Mouse (Mus musculus) midbrain, embryonic 15.5 days (tissue): ENCODE measurements at regions not wholly inside any gene's neighbourhood (a gene's known extent, or its start where the extent isn't known, plus 50 kb on each side); places are given as distances from the start of the nearest gene placed in this dataset.

ENCODE experiments used
- ATAC-seq: fragments of 200-750 bp; cut with Nextera tagmentation; replicated peaks from 2 replicates; pipeline ENCODE4 v1.8.0; 2017; ENCODE audit warnings: moderate TSS enrichment
- H3K27ac ChIP-seq: fragments of 300-500 bp; sonication (generic); 2 replicates; pipeline ENCODE4 v1.5.1; 2015; ENCODE audit warnings: mild to moderate bottlenecking, inconsistent platforms
- H3K27me3 ChIP-seq: fragments of 300-500 bp; sonication (generic); replicated peaks from 2 replicates; pipeline ENCODE4 v1.6.1; 2015; ENCODE audit warnings: inconsistent platforms
- H3K36me3 ChIP-seq: fragments of 300-500 bp; sonication (generic); replicated peaks from 2 replicates; pipeline ENCODE4 v1.6.1; 2015; ENCODE audit warnings: inconsistent platforms
- H3K4me1 ChIP-seq: fragments of 300-500 bp; sonication (generic); 2 replicates; pipeline ENCODE4 v1.6.1; 2015; ENCODE audit warnings: inconsistent platforms
- H3K4me2 ChIP-seq: fragments of 300-500 bp; sonication (generic); 2 replicates; pipeline ENCODE4 v1.6.1; 2015; ENCODE audit warnings: inconsistent platforms, mild to moderate bottlenecking, moderate library complexity
- H3K4me3 ChIP-seq: fragments of 300-500 bp; sonication (generic); 2 replicates; pipeline ENCODE4 v1.5.1; 2015; ENCODE audit warnings: mild to moderate bottlenecking, inconsistent platforms
- H3K9ac ChIP-seq: fragments of 300-500 bp; sonication (generic); 2 replicates; pipeline ENCODE4 v1.6.1; 2015; ENCODE audit warnings: mild to moderate bottlenecking, inconsistent platforms
- H3K9me3 ChIP-seq: fragments of 300-500 bp; sonication (generic); 2 replicates; pipeline ENCODE4 v1.6.1; 2016; ENCODE audit warnings: inconsistent platforms
- WGBS: fragments of 180-500 bp; shearing (Covaris S2); methylation state at CpG from one replicate; pipeline ENCODE4 v1.1.7; 2015; ENCODE audit warnings: mixed read lengths; 5-methylcytosine and 5-hydroxymethylcytosine counted together

GRCm38 (mm10) chr6:35458250-35458649, 81.4 kb downstream of the Mtpn start:
- Histone ChIP-seq H3K4me3 (no peak overlapping the region), H3K9me3 (no peaks in the 10 kb centered on the region), H3K27me3 (no peaks in the 10 kb centered on the region), H3K9ac (no peak overlapping the region), H3K4me2 (no peak overlapping the region), H3K36me3 (no peaks in the 10 kb centered on the region), H3K4me1 (no peaks in the 10 kb centered on the region), H3K27ac (no peak overlapping the region)
- 94% methylated on average over 2 of the region's 2 CpGs for WGBS
- no peak for ATAC-seq

- no peaks in the 10 kb centered on the region for H3K36me3 ChIP-seq
- H3K9ac ChIP-seq = no peak overlapping the region
- H3K4me1 ChIP-seq = no peaks in the 10 kb centered on the region
- H3K4me2 ChIP-seq = no peak overlapping the region
- H3K27me3 ChIP-seq = no peaks in the 10 kb centered on the region
- ATAC-seq = no peak
- H3K27ac ChIP-seq = no peak overlapping the region
- no peaks in the 10 kb centered on the region for H3K9me3 ChIP-seq
- 94% methylated on average over 1 of the region's 1 CpGs for WGBS
- H3K4me3 ChIP-seq = no peak overlapping the region
These were observed 94.7 kb downstream of the Mtpn start for GRCm38 (mm10) chr6:35445007-35445406.

GRCm38 (mm10) chr6:35426301-35426700, 100.4 kb upstream of the Fam180a start:
- ATAC-seq = no peak
- Histone ChIP-seq H3K36me3 (no peaks in the 10 kb centered on the region), H3K9me3 (no peaks in the 10 kb centered on the region), H3K4me1 (no peaks in the 10 kb centered on the region), H3K27me3 (no peaks in the 10 kb centered on the region), H3K9ac (no peak overlapping the region), H3K4me3 (no peak overlapping the region), H3K27ac (no peak overlapping the region), H3K4me2 (no peak overlapping the region)
- 68% methylated on average over 3 of the region's 3 CpGs for WGBS

- Histone ChIP-seq H3K4me1 (no peaks in the 10 kb centered on the region), H3K9ac (no peak overlapping the region), H3K4me2 (no peak overlapping the region), H3K27ac (no peak overlapping the region), H3K36me3 (no peaks in the 10 kb centered on the region), H3K9me3 (no peaks in the 10 kb centered on the region), H3K4me3 (no peak overlapping the region), H3K27me3 (no peaks in the 10 kb centered on the region)
- 91% methylated on average over 2 of the region's 2 CpGs for WGBS
- no peak for ATAC-seq
These were observed 98.6 kb upstream of the Fam180a start for GRCm38 (mm10) chr6:35424521-35424920.

- no peaks in the 10 kb centered on the region for H3K27me3 ChIP-seq
- H3K9ac ChIP-seq = no peak overlapping the region
- H3K27ac ChIP-seq = no peak overlapping the region
- no peaks in the 10 kb centered on the region for H3K4me1 ChIP-seq
- 90% methylated on average over 7 of the region's 7 CpGs for WGBS
- ATAC-seq = no peak
- no peaks in the 10 kb centered on the region for H3K36me3 ChIP-seq
- H3K9me3 ChIP-seq = no peaks in the 10 kb centered on the region
- H3K4me2 ChIP-seq = no peak overlapping the region
- H3K4me3 ChIP-seq = no peak overlapping the region
These were observed 95.0 kb upstream of the Fam180a start for GRCm38 (mm10) chr6:35420924-35421323.

- Histone ChIP-seq H3K9ac (no peak overlapping the region), H3K4me1 (no peaks in the 10 kb centered on the region), H3K36me3 (no peaks in the 10 kb centered on the region), H3K4me2 (no peak overlapping the region), H3K4me3 (no peak overlapping the region), H3K27me3 (no peaks in the 10 kb centered on the region), H3K27ac (no peak overlapping the region), H3K9me3 (no peaks in the 10 kb centered on the region)
- no peak for ATAC-seq
- 77% methylated on average over 9 of the region's 9 CpGs for WGBS
These were observed 79.1 kb upstream of the Fam180a start for GRCm38 (mm10) chr6:35405044-35405443.

- Histone ChIP-seq H3K4me3 (no peak overlapping the region), H3K27ac (no peak overlapping the region), H3K27me3 (no peaks in the 10 kb centered on the region), H3K9me3 (no peaks in the 10 kb centered on the region), H3K9ac (no peak overlapping the region), H3K36me3 (no peaks in the 10 kb centered on the region), H3K4me2 (no peak overlapping the region), H3K4me1 (no peaks in the 10 kb centered on the region)
- ATAC-seq = no peak
- WGBS = 82% methylated on average over 5 of the region's 5 CpGs
These were observed 77.5 kb upstream of the Fam180a start for GRCm38 (mm10) chr6:35403341-35403910.

- H3K4me3 ChIP-seq = no peak overlapping the region
- no peak overlapping the region for H3K4me2 ChIP-seq
- ATAC-seq = no peak
- WGBS = 94% methylated on average over 9 of the region's 9 CpGs
- H3K9ac ChIP-seq = no peak overlapping the region
- H3K27ac ChIP-seq = no peak overlapping the region
- H3K4me1 ChIP-seq = no peaks in the 10 kb centered on the region
- no peaks in the 10 kb centered on the region for H3K27me3 ChIP-seq
- H3K9me3 ChIP-seq = no peaks in the 10 kb centered on the region
- no peaks in the 10 kb centered on the region for H3K36me3 ChIP-seq
These were observed 69.8 kb upstream of the Fam180a start for GRCm38 (mm10) chr6:35395726-35396125.

GRCm38 (mm10) chr6:35388827-35389226, 62.9 kb upstream of the Fam180a start:
- H3K4me3 ChIP-seq = no peak overlapping the region
- no peaks in the 10 kb centered on the region for H3K27me3 ChIP-seq
- no peak overlapping the region for H3K9ac ChIP-seq
- no peaks in the 10 kb centered on the region for H3K9me3 ChIP-seq
- ATAC-seq = no peak
- no peak overlapping the region for H3K27ac ChIP-seq
- 83% methylated on average over 3 of the region's 3 CpGs for WGBS
- no peak overlapping the region for H3K4me2 ChIP-seq
- no peaks in the 10 kb centered on the region for H3K36me3 ChIP-seq
- no peaks in the 10 kb centered on the region for H3K4me1 ChIP-seq

GRCm38 (mm10) chr6:35381536-35381935, 55.6 kb upstream of the Fam180a start:
- Histone ChIP-seq H3K36me3 (no peaks in the 10 kb centered on the region), H3K27ac (no peak overlapping the region), H3K4me2 (no peak overlapping the region), H3K9ac (no peak overlapping the region), H3K4me3 (no peak overlapping the region), H3K9me3 (no peaks in the 10 kb centered on the region), H3K4me1 (peaks cover 8% of the 10 kb centered on the region), H3K27me3 (no peaks in the 10 kb centered on the region)
- ATAC-seq = peak; percentile 22
- 89% methylated on average over 3 of the region's 3 CpGs for WGBS

GRCm38 (mm10) chr6:35380721-35381466, 55.0 kb upstream of the Fam180a start:
- Histone ChIP-seq H3K36me3 (no peaks in the 10 kb centered on the region), H3K9ac (peak overlapping the region; percentile 2; the same call in 1 of the 2 replicates), H3K27ac (no peak overlapping the region), H3K27me3 (no peaks in the 10 kb centered on the region), H3K4me2 (peak overlapping the region; percentile 34; the same call in 1 of the 2 replicates), H3K9me3 (no peaks in the 10 kb centered on the region), H3K4me1 (peaks cover 8% of the 10 kb centered on the region), H3K4me3 (no peak overlapping the region)
- WGBS = 22% methylated on average over 11 of the region's 11 CpGs
- peak; percentile 88 for ATAC-seq

- Histone ChIP-seq H3K4me1 (peaks cover 8% of the 10 kb centered on the region), H3K27ac (no peak overlapping the region), H3K9me3 (no peaks in the 10 kb centered on the region), H3K9ac (no peak overlapping the region), H3K4me2 (no peak overlapping the region), H3K4me3 (no peak overlapping the region), H3K36me3 (no peaks in the 10 kb centered on the region), H3K27me3 (no peaks in the 10 kb centered on the region)
- ATAC-seq = no peak
- WGBS = 12% methylated on average over 8 of the region's 8 CpGs
These were observed 53.9 kb upstream of the Fam180a start for GRCm38 (mm10) chr6:35379890-35380289.

- no peaks in the 10 kb centered on the region for H3K9me3 ChIP-seq
- H3K27me3 ChIP-seq = no peaks in the 10 kb centered on the region
- peaks cover 8% of the 10 kb centered on the region for H3K4me1 ChIP-seq
- 90% methylated on average over 6 of the region's 6 CpGs for WGBS
- H3K36me3 ChIP-seq = no peaks in the 10 kb centered on the region
- no peak overlapping the region for H3K9ac ChIP-seq
- H3K27ac ChIP-seq = no peak overlapping the region
- H3K4me3 ChIP-seq = no peak overlapping the region
- no peak overlapping the region for H3K4me2 ChIP-seq
- no peak for ATAC-seq
These were observed 52.9 kb upstream of the Fam180a start for GRCm38 (mm10) chr6:35378851-35379250.
